Mouse (Mus musculus) C2C12 (cell line): ENCODE results near the gene Gm13276.
"Not testable (repeated sequence)": the region's sequence is repeated elsewhere in the genome, so short reads cannot be mapped to it uniquely, and the experiment has no call there.

Experiments
- CTCF ChIP-seq: IDR thresholded peaks from one replicate; pipeline ENCODE4 v1.5.1; 2011; ENCODE audit not compliant: control insufficient read depth, insufficient read depth, insufficient read length
- MAX ChIP-seq: IDR thresholded peaks from one replicate; pipeline ENCODE4 v1.6.1; 2011; ENCODE audit warnings: mild to moderate bottlenecking, control low read depth

DNA sequence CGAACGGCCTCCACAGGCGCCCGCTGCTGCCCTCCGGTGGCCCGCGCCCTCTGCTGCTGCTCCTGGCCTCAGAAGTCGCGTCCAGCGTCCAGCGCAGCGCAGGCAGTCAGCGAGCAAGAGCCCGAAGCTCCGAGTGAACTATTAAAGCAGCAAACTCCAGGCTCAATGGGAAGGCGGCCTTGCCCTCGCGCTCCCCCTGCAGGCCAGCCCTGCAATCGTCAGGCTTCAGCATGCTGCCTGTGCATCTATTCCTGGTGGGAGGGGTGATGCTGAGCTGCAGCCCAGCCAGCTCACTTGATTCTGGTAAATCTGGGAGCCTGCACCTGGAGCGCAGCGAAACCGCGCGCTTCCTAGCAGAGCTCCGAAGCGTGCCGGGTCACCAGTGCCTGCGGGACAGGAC lies 2.9 kb downstream of the Gm13276 start, which contains the start of gene Gm13277:
- TF ChIP-seq CTCF, MAX: not testable (repeated sequence)
